Mouse (Mus musculus) embryonic facial prominence, embryonic 10.5 days (tissue): Measurements from ENCODE around the gene Otulin. TPM values are rescaled to one million over a fixed set of nuclear protein-coding genes. Genes with fewer than 3 reads are reported as not detected.

ENCODE experiments used
- DNase-seq: peaks from one replicate; pipeline ENCODE4 v3.0.0-alpha.2; 2017; ENCODE audit warnings: low spot score
- H3K27ac ChIP-seq: fragments of 300-500 bp; sonication (generic); replicated peaks from 2 replicates; pipeline ENCODE4 v1.5.1; 2016; ENCODE audit warnings: mild to moderate bottlenecking
- H3K27me3 ChIP-seq: fragments of 300-500 bp; sonication (generic); replicated peaks from 2 replicates; pipeline ENCODE4 v1.6.1; 2016; ENCODE audit warnings: low read depth, mild to moderate bottlenecking; ENCODE audit not compliant: poor library complexity, severe bottlenecking
- H3K36me3 ChIP-seq: fragments of 300-500 bp; sonication (generic); replicated peaks from 2 replicates; pipeline ENCODE4 v1.6.1; 2016; ENCODE audit warnings: mild to moderate bottlenecking, moderate library complexity
- H3K4me1 ChIP-seq: fragments of 300-500 bp; sonication (generic); 2 replicates; pipeline ENCODE4 v1.6.1; 2016
- H3K4me3 ChIP-seq: fragments of 300-500 bp; sonication (generic); 2 replicates; pipeline ENCODE4 v1.5.1; 2016; ENCODE audit warnings: mild to moderate bottlenecking, moderate library complexity
- H3K9me3 ChIP-seq: fragments of 300-500 bp; sonication (generic); 2 replicates; pipeline ENCODE4 v1.6.1; 2016; ENCODE audit warnings: mild to moderate bottlenecking
- WGBS: fragments of 180-500 bp; shearing (Covaris S2); methylation state at CpG from one replicate; pipeline ENCODE4 v1.1.7; 2016; 5-methylcytosine and 5-hydroxymethylcytosine counted together
- polyA plus RNA-seq: library from polyadenylated mRNA; unstranded; fragments of >200 nt; fragmentation: Nextera tagmentation; extraction: Ambion mirVana; gene quantifications from 2 replicates; pipeline ENCODE4 v1.2.1, GENCODE M21; 2016

Otulin gene
- polyA plus RNA-seq, 1 experiment from 2014 or later = 27.7 TPM

- Histone ChIP-seq H3K9me3 (no peaks in the 10 kb centered on the region), H3K27me3 (no peaks in the 10 kb centered on the region), H3K4me1 (0 out of 2 replicates have a peak, but pooled peaks cover 10% of the 10 kb centered on the region), H3K27ac (no peak overlapping the region), H3K4me3 (no peak overlapping the region), H3K36me3 (no peaks in the 10 kb centered on the region)
- WGBS = 89% methylated on average over 7 of the region's 7 CpGs
- DNase-seq = no peak
Measured at GRCm38 (mm10) chr15:27549878-27550277, 80.6 kb downstream of the Otulin start.

GRCm38 (mm10) chr15:27549071-27549470 lies 81.4 kb downstream of the Otulin start:
- Histone ChIP-seq H3K4me1 (0 out of 2 replicates have a peak, but pooled peaks cover 10% of the 10 kb centered on the region), H3K27ac (no peak overlapping the region), H3K27me3 (no peaks in the 10 kb centered on the region), H3K36me3 (no peaks in the 10 kb centered on the region), H3K9me3 (no peaks in the 10 kb centered on the region), H3K4me3 (no peak overlapping the region)
- no peak for DNase-seq
- 88% methylated on average over 10 of the region's 10 CpGs for WGBS

DNA sequence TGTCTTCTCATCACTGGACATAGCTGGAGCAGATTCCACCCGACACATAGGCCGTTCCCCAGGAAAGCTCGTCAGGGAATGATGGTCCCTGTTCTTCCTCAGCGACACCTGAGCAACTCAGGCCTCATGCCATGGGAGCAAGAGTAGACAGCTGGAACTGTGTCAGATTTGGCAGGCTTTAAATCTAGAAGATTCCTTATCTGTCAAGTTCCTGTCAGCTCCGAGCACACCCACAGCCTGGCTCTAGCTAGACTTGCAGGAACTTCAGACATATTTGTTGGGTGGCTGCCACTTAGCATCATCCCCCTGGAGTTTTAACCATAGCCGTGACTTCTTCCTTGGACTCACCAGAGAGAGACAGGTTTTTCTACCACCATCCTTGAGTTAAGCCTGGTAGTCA lies 82.4 kb downstream of the Otulin start:
- Histone ChIP-seq H3K4me1 (0 out of 2 replicates have a peak, but pooled peaks cover 10% of the 10 kb centered on the region), H3K27me3 (no peaks in the 10 kb centered on the region), H3K9me3 (no peaks in the 10 kb centered on the region), H3K27ac (no peak overlapping the region), H3K4me3 (no peak overlapping the region), H3K36me3 (no peaks in the 10 kb centered on the region)
- WGBS = 94% methylated on average over 6 of the region's 6 CpGs
- DNase-seq = no peak

- WGBS = 89% methylated on average over 10 of the region's 10 CpGs
- Histone ChIP-seq H3K27ac (no peak overlapping the region), H3K36me3 (no peaks in the 10 kb centered on the region), H3K9me3 (no peaks in the 10 kb centered on the region), H3K27me3 (no peaks in the 10 kb centered on the region), H3K4me1 (0 out of 2 replicates have a peak, but pooled peaks cover 4% of the 10 kb centered on the region), H3K4me3 (no peak overlapping the region)
- DNase-seq = no peak
Measured at GRCm38 (mm10) chr15:27545203-27545602, 85.3 kb downstream of the Otulin start.

GRCm38 (mm10) chr15:27539745-27540144 lies 90.7 kb downstream of the Otulin start:
- Histone ChIP-seq H3K4me1 (0 out of 2 replicates have a peak, but pooled peaks cover 3% of the 10 kb centered on the region), H3K27ac (no peak overlapping the region), H3K4me3 (no peak overlapping the region), H3K9me3 (no peaks in the 10 kb centered on the region), H3K27me3 (no peaks in the 10 kb centered on the region), H3K36me3 (no peaks in the 10 kb centered on the region)
- WGBS = 90% methylated on average over 9 of the region's 9 CpGs
- no peak for DNase-seq

- no peaks in the 10 kb centered on the region for H3K36me3 ChIP-seq
- H3K4me3 ChIP-seq = no peak overlapping the region
- WGBS = 70% methylated on average over 4 of the region's 4 CpGs
- no peaks in the 10 kb centered on the region for H3K9me3 ChIP-seq
- 0 out of 2 replicates have a peak, but pooled peaks cover 3% of the 10 kb centered on the region for H3K4me1 ChIP-seq
- no peak overlapping the region for H3K27ac ChIP-seq
- no peak for DNase-seq
- no peaks in the 10 kb centered on the region for H3K27me3 ChIP-seq
Measured at GRCm38 (mm10) chr15:27537519-27538223, 92.8 kb downstream of the Otulin start.

DNA sequence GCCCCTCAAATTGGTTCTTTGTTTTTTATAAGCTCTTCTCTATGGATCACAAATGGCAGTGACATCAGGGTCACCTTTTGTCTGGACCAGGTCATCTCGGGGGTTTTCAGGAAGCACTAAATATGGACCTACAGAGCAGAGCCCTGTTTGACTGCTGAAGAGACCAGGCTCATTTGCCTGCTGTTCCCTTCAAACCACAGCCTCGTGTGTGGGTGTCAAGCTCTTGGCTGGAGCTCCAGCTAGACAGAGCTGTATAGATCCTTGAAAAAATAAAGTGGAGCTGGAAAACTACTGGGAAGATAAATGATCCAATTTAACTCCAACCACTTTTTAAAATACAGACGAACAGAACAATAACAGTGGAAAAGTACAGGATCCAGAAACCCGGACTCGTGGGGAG lies 93.7 kb downstream of the Otulin start:
- H3K36me3 ChIP-seq = no peaks in the 10 kb centered on the region
- H3K27ac ChIP-seq = no peak overlapping the region
- H3K9me3 ChIP-seq = no peaks in the 10 kb centered on the region
- H3K27me3 ChIP-seq = no peaks in the 10 kb centered on the region
- WGBS = 65% methylated on average over 5 of the region's 5 CpGs
- H3K4me1 ChIP-seq = 0 out of 2 replicates have a peak, but pooled peaks cover 3% of the 10 kb centered on the region
- H3K4me3 ChIP-seq = no peak overlapping the region
- DNase-seq = no peak

GRCm38 (mm10) chr15:27536186-27536585 lies 94.3 kb downstream of the Otulin start:
- Histone ChIP-seq H3K4me1 (0 out of 2 replicates have a peak, but pooled peaks cover 3% of the 10 kb centered on the region), H3K36me3 (no peaks in the 10 kb centered on the region), H3K9me3 (no peaks in the 10 kb centered on the region), H3K4me3 (no peak overlapping the region), H3K27ac (no peak overlapping the region), H3K27me3 (no peaks in the 10 kb centered on the region)
- DNase-seq = no peak
- WGBS = 95% methylated on average over 7 of the region's 7 CpGs

DNA sequence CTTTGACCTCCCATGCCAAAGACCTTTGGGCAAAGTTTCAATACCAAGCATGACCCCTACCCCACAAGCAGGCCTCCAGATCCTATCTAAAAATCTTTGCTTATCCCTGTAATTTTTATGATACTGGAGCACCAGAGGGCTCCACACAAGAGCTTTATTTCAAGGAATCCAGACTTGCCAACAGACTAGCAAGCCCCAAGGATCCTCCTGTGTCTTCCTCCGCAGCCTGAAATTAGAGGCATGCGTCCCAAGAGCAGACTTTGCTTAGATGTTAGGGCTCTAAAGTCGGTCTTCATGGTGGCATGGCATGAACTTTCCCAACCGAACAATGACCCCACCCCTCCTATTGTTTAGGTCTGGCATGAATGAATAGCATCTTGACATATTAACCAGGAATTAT lies 94.8 kb downstream of the Otulin start:
- no peaks in the 10 kb centered on the region for H3K36me3 ChIP-seq
- no peak overlapping the region for H3K4me3 ChIP-seq
- H3K9me3 ChIP-seq = no peaks in the 10 kb centered on the region
- WGBS = 89% methylated on average over 4 of the region's 4 CpGs
- no peak overlapping the region for H3K27ac ChIP-seq
- no peaks in the 10 kb centered on the region for H3K27me3 ChIP-seq
- 0 out of 2 replicates have a peak, but pooled peaks cover 3% of the 10 kb centered on the region for H3K4me1 ChIP-seq
- DNase-seq = no peak

DNA sequence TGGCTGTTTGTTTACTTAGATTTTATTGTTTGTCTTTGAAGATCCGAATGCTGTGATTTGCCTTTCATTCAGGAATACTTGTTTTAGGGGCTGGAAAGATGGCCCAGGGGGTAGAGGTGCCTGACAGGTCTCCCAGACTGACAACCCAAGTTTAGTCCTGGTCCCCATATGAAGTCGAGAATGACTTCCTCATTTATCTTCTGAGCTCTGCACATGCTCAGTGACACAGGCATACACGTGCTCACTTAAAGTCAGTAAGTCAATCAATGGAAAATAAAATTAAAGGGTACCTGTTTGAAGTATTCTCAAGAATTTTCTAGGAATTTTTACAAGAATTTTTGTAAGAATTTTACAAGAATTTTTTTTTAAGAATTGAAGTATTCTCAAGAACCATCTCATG lies 97.5 kb downstream of the Otulin start:
- no peak for DNase-seq
- Histone ChIP-seq H3K4me3 (no peak overlapping the region), H3K36me3 (no peaks in the 10 kb centered on the region), H3K9me3 (no peaks in the 10 kb centered on the region), H3K27ac (no peak overlapping the region), H3K4me1 (no peaks in the 10 kb centered on the region), H3K27me3 (no peaks in the 10 kb centered on the region)
- WGBS = 77% methylated on average over 3 of the region's 3 CpGs

- WGBS = 72% methylated on average over 4 of the region's 4 CpGs
- Histone ChIP-seq H3K36me3 (no peaks in the 10 kb centered on the region), H3K4me1 (peaks cover 2% of the 10 kb centered on the region; the same call in 1 of the 2 replicates), H3K4me3 (no peak overlapping the region), H3K27me3 (no peaks in the 10 kb centered on the region), H3K27ac (no peak overlapping the region), H3K9me3 (no peaks in the 10 kb centered on the region)
- no peak for DNase-seq
Measured at GRCm38 (mm10) chr15:27530023-27530422, 100.5 kb downstream of the Otulin start.

- Histone ChIP-seq H3K36me3 (no peaks in the 10 kb centered on the region), H3K4me3 (no peak overlapping the region), H3K9me3 (no peaks in the 10 kb centered on the region), H3K4me1 (peaks cover 10% of the 10 kb centered on the region; the same call in 1 of the 2 replicates), H3K27ac (no peak overlapping the region), H3K27me3 (no peaks in the 10 kb centered on the region)
- WGBS = 88% methylated on average over 4 of the region's 4 CpGs
- DNase-seq = no peak
Measured at GRCm38 (mm10) chr15:27528896-27529295, 101.6 kb downstream of the Otulin start.

GRCm38 (mm10) chr15:27525233-27526005 lies 105.1 kb downstream of the Otulin start:
- peaks cover 14% of the 10 kb centered on the region for H3K4me1 ChIP-seq
- no peaks in the 10 kb centered on the region for H3K36me3 ChIP-seq
- no peak overlapping the region for H3K27ac ChIP-seq
- 83% methylated on average over 12 of the region's 12 CpGs for WGBS
- H3K9me3 ChIP-seq = no peaks in the 10 kb centered on the region
- H3K27me3 ChIP-seq = no peaks in the 10 kb centered on the region
- no peak overlapping the region for H3K4me3 ChIP-seq
- no peak for DNase-seq
